Mouse (Mus musculus) c-Kit-positive CD71-positive TER-119-negative erythroid progenitor cells, embryonic 14.5 days (primary cell): Measurements from ENCODE around the gene Igsf9.

Source experiments
- DNase-seq: peaks from one replicate; pipeline ENCODE4 v3.0.0-alpha.2; 2013; ENCODE audit warnings: low read depth

The Igsf9 gene

GRCm38 (mm10) chr1:172468301-172468877, 13.2 kb upstream of the Igsf9 start:
- no peak for DNase-seq

GRCm38 (mm10) chr1:172469373-172469772, 12.2 kb upstream of the Igsf9 start:
- no peak for DNase-seq

- no peak for DNase-seq
Measured at GRCm38 (mm10) chr1:172469810-172470448, 11.7 kb upstream of the Igsf9 start.

- DNase-seq: no peak
Measured at GRCm38 (mm10) chr1:172472909-172473308, 8.7 kb upstream of the Igsf9 start.

- no peak for DNase-seq
Measured at GRCm38 (mm10) chr1:172474196-172474595, 7.4 kb upstream of the Igsf9 start.

- DNase-seq: no peak
Measured at GRCm38 (mm10) chr1:172475054-172475741, 6.4 kb upstream of the Igsf9 start, which contains the start of gene Slamf9. Gene Slamf9 (plus strand): TSS chr1:172475358.

- no peak for DNase-seq
Measured at GRCm38 (mm10) chr1:172478020-172478419, 3.6 kb upstream of the Igsf9 start.

GRCm38 (mm10) chr1:172480376-172480775, 1.2 kb upstream of the Igsf9 start:
- DNase-seq: no peak

GRCm38 (mm10) chr1:172481111-172481510, 477 bp upstream of the Igsf9 start:
- DNase-seq: no peak

GRCm38 (mm10) chr1:172482518-172483360, 1.2 kb downstream of the Igsf9 start:
- DNase-seq: no peak

GRCm38 (mm10) chr1:172483361-172483660, 1.7 kb downstream of the Igsf9 start:
- DNase-seq: no peak

GRCm38 (mm10) chr1:172484236-172484635, 2.6 kb downstream of the Igsf9 start:
- DNase-seq: no peak

- DNase-seq: no peak
Measured at GRCm38 (mm10) chr1:172484671-172485070, 3.1 kb downstream of the Igsf9 start.

- DNase-seq: no peak
Measured at GRCm38 (mm10) chr1:172485821-172486220, 4.2 kb downstream of the Igsf9 start.

- DNase-seq: no peak
Measured at GRCm38 (mm10) chr1:172486236-172486635, 4.6 kb downstream of the Igsf9 start.

- DNase-seq: no peak
Measured at GRCm38 (mm10) chr1:172486651-172487050, 5.1 kb downstream of the Igsf9 start.

- no peak for DNase-seq
Measured at GRCm38 (mm10) chr1:172487859-172488258, 6.3 kb downstream of the Igsf9 start.

- DNase-seq: no peak
Measured at GRCm38 (mm10) chr1:172488831-172489230, 7.2 kb downstream of the Igsf9 start.

GRCm38 (mm10) chr1:172489585-172490250, 8.1 kb downstream of the Igsf9 start:
- DNase-seq: no peak

- no peak for DNase-seq
Measured at GRCm38 (mm10) chr1:172490261-172490661, 8.7 kb downstream of the Igsf9 start.

GRCm38 (mm10) chr1:172492047-172492446, 10.5 kb downstream of the Igsf9 start:
- no peak for DNase-seq

- no peak for DNase-seq
Measured at GRCm38 (mm10) chr1:172493516-172493915, 11.9 kb downstream of the Igsf9 start.
